Mouse (Mus musculus): ENCODE data around the gene Cyb5d1. TPM values are rescaled to one million over a fixed set of nuclear protein-coding genes. Genes with fewer than 3 reads are reported as not detected.

Gene Cyb5d1
- polyA plus RNA-seq, 1 experiment = 23.0 TPM

GRCm38 (mm10) chr11:69399201-69400082, 4.0 kb upstream of the Cyb5d1 start:
- peaks cover 48% of the 10 kb centered on the region for H3K36me3 ChIP-seq (ENCODE audit: control insufficient read depth, insufficient read depth)
- H3K4me3 ChIP-seq = no peak overlapping the region

GRCm38 (mm10) chr11:69398486-69399200, 3.2 kb upstream of the Cyb5d1 start:
- no peak overlapping the region for H3ac ChIP-seq (ENCODE audit: control insufficient read depth, insufficient read length)
- no peak for TF ChIP-seq E2F4 (IDR thresholded peaks at IDR 0.05; ENCODE audit: insufficient read depth)
- TF ChIP-seq REST (IDR thresholded peaks at IDR 0.05; ENCODE audit: insufficient read depth, insufficient read length) = no peak
- no peak for TF ChIP-seq TCF3 (IDR thresholded peaks at IDR 0.05; ENCODE audit: insufficient read length, low read depth)
- no peak for TF ChIP-seq SRF (IDR thresholded peaks at IDR 0.05; ENCODE audit: control insufficient read depth, insufficient read length, low read depth)
- no peak for TF ChIP-seq MYOG (IDR thresholded peaks at IDR 0.05; ENCODE audit: control insufficient read depth in 1 of 3, insufficient read depth in 1 of 3, insufficient read length in 2 of 3, low read depth in 2 of 3)
- no peak for TF ChIP-seq USF1 (IDR thresholded peaks at IDR 0.05; ENCODE audit: low read depth)
- TF ChIP-seq MYOD1 (IDR thresholded peaks at IDR 0.05; ENCODE audit: control insufficient read depth in 1 of 3, insufficient read length in 2 of 3, low read depth in 2 of 3) = no peak
- no peak for TF ChIP-seq TCF12 (IDR thresholded peaks at IDR 0.05; ENCODE audit: insufficient read depth, poor library complexity, severe bottlenecking)
- TF ChIP-seq CEBPB (IDR thresholded peaks at IDR 0.05; ENCODE audit: insufficient read depth, poor library complexity, severe bottlenecking) = no peak
- TF ChIP-seq MAX (IDR thresholded peaks at IDR 0.05; ENCODE audit: low read depth) = no peak
- TF ChIP-seq POLR2AphosphoS2 (IDR thresholded peaks at IDR 0.05; ENCODE audit: insufficient read length, low read depth) = no peak
- TF ChIP-seq POLR2A (IDR thresholded peaks at IDR 0.05; ENCODE audit: insufficient read length, low read depth) = no peak
- H3K27me3 ChIP-seq (ENCODE audit: control insufficient read depth, insufficient read depth, insufficient read length) = no peaks in the 10 kb centered on the region
- no peak overlapping the region for H3K4me2 ChIP-seq (ENCODE audit: low read depth)
- H3K36me3 ChIP-seq (ENCODE audit: control insufficient read depth, insufficient read depth) = peaks cover 43% of the 10 kb centered on the region
- H3K4me3 ChIP-seq = no peak overlapping the region
- peaks cover 14% of the 10 kb centered on the region for H3K79me2 ChIP-seq (ENCODE audit: control insufficient read depth, insufficient read depth)

More at GRCm38 (mm10) chr11:69399201-69400082, 4.0 kb upstream of the Cyb5d1 start:
- H3ac ChIP-seq (ENCODE audit: control insufficient read depth, insufficient read length) = no peak overlapping the region
- no peak overlapping the region for H3K4me2 ChIP-seq (ENCODE audit: low read depth)
- TF ChIP-seq SRF (IDR thresholded peaks at IDR 0.05; ENCODE audit: control insufficient read depth, insufficient read length, low read depth) (no peak), POLR2AphosphoS2 (IDR thresholded peaks at IDR 0.05; ENCODE audit: insufficient read length, low read depth) (peak; percentile 63)
- H3K27me3 ChIP-seq (ENCODE audit: control insufficient read depth, insufficient read depth, insufficient read length) = no peaks in the 10 kb centered on the region
- peaks cover 6% of the 10 kb centered on the region for H3K79me2 ChIP-seq (ENCODE audit: control insufficient read depth, insufficient read depth)

- H3K4me3 ChIP-seq = peak within 1 kb of the TSS; percentile 81
- no peak within 1 kb of the TSS for H3K4me2 ChIP-seq (ENCODE audit: low read depth)
- no peak for TF ChIP-seq E2F4 (IDR thresholded peaks at IDR 0.05; ENCODE audit: insufficient read depth)
- no peak for TF ChIP-seq SRF (IDR thresholded peaks at IDR 0.05; ENCODE audit: control insufficient read depth, insufficient read length, low read depth)
- peak; percentile 28 for TF ChIP-seq POLR2A (IDR thresholded peaks at IDR 0.05; ENCODE audit: insufficient read length, low read depth)
- peak; percentile 78 for TF ChIP-seq POLR2AphosphoS2 (IDR thresholded peaks at IDR 0.05; ENCODE audit: insufficient read length, low read depth)
- TF ChIP-seq TCF12 (IDR thresholded peaks at IDR 0.05; ENCODE audit: insufficient read depth, poor library complexity, severe bottlenecking) = no peak
- no peak for TF ChIP-seq MYOG (IDR thresholded peaks at IDR 0.05; ENCODE audit: control insufficient read depth in 1 of 3, insufficient read depth in 1 of 3, insufficient read length in 2 of 3, low read depth in 2 of 3)
- TF ChIP-seq TCF3 (IDR thresholded peaks at IDR 0.05; ENCODE audit: insufficient read length, low read depth) = no peak
- no peak for TF ChIP-seq MYOD1 (IDR thresholded peaks at IDR 0.05; ENCODE audit: control insufficient read depth in 1 of 3, insufficient read length in 2 of 3, low read depth in 2 of 3)
- no peak for TF ChIP-seq REST (IDR thresholded peaks at IDR 0.05; ENCODE audit: insufficient read depth, insufficient read length)
- no peak for TF ChIP-seq USF1 (IDR thresholded peaks at IDR 0.05; ENCODE audit: low read depth)
- TF ChIP-seq MAX (IDR thresholded peaks at IDR 0.05; ENCODE audit: low read depth) = no peak
- TF ChIP-seq CEBPB (IDR thresholded peaks at IDR 0.05; ENCODE audit: insufficient read depth, poor library complexity, severe bottlenecking) = no peak
- H3ac ChIP-seq (ENCODE audit: control insufficient read depth, insufficient read length) = no peak within 1 kb of the TSS
- H3K79me2 ChIP-seq (ENCODE audit: control insufficient read depth, insufficient read depth) = peaks cover 15% of the 10 kb centered on the region
- H3K36me3 ChIP-seq (ENCODE audit: control insufficient read depth, insufficient read depth) = peaks cover 37% of the 10 kb centered on the region
- H3K27me3 ChIP-seq (ENCODE audit: control insufficient read depth, insufficient read depth, insufficient read length) = no peaks in the 10 kb centered on the region
Measured at GRCm38 (mm10) chr11:69398059-69398458, 2.6 kb upstream of the Cyb5d1 start, which contains the start of gene Tmem88. Gene Tmem88 (minus strand): TSS chr11:69398234.

- TF ChIP-seq MYOG (IDR thresholded peaks at IDR 0.05; ENCODE audit: control insufficient read depth in 1 of 3, insufficient read depth in 1 of 3, insufficient read length in 2 of 3, low read depth in 2 of 3) (no peak), CEBPB (IDR thresholded peaks at IDR 0.05; ENCODE audit: insufficient read depth, poor library complexity, severe bottlenecking) (no peak), TCF12 (IDR thresholded peaks at IDR 0.05; ENCODE audit: insufficient read depth, poor library complexity, severe bottlenecking) (no peak), TCF3 (IDR thresholded peaks at IDR 0.05; ENCODE audit: insufficient read length, low read depth) (no peak), POLR2A (IDR thresholded peaks at IDR 0.05; ENCODE audit: insufficient read length, low read depth) (no peak), POLR2AphosphoS2 (IDR thresholded peaks at IDR 0.05; ENCODE audit: insufficient read length, low read depth) (no peak), USF1 (IDR thresholded peaks at IDR 0.05; ENCODE audit: low read depth) (no peak), MAX (IDR thresholded peaks at IDR 0.05; ENCODE audit: low read depth) (no peak), SRF (IDR thresholded peaks at IDR 0.05; ENCODE audit: control insufficient read depth, insufficient read length, low read depth) (no peak), MYOD1 (IDR thresholded peaks at IDR 0.05; ENCODE audit: control insufficient read depth in 1 of 3, insufficient read length in 2 of 3, low read depth in 2 of 3) (no peak), REST (IDR thresholded peaks at IDR 0.05; ENCODE audit: insufficient read depth, insufficient read length) (no peak), E2F4 (IDR thresholded peaks at IDR 0.05; ENCODE audit: insufficient read depth) (no peak)
- H3ac ChIP-seq (ENCODE audit: control insufficient read depth, insufficient read length) = no peak overlapping the region
- H3K4me2 ChIP-seq (ENCODE audit: low read depth) = no peak overlapping the region
- peaks cover 33% of the 10 kb centered on the region for H3K36me3 ChIP-seq (ENCODE audit: control insufficient read depth, insufficient read depth)
- H3K4me3 ChIP-seq = no peak overlapping the region
- H3K79me2 ChIP-seq (ENCODE audit: control insufficient read depth, insufficient read depth) = peaks cover 15% of the 10 kb centered on the region
- H3K27me3 ChIP-seq (ENCODE audit: control insufficient read depth, insufficient read depth, insufficient read length) = no peaks in the 10 kb centered on the region
Measured at GRCm38 (mm10) chr11:69397581-69398057, 2.2 kb upstream of the Cyb5d1 start.

Data from myocyte (in vitro differentiated cells).